Mouse (Mus musculus) midbrain, postnatal 0 days (tissue): ENCODE results near the gene Slc2a12. TPM values are rescaled to one million over a fixed set of nuclear protein-coding genes. Genes with fewer than 3 reads are reported as not detected.

Experiments used
- ATAC-seq: fragments of 200-750 bp; cut with Nextera tagmentation; 2 replicates; pipeline ENCODE4 v1.8.0; 2017; ENCODE audit warnings: moderate number of reproducible peaks, mild to moderate bottlenecking, moderate TSS enrichment, moderate library complexity; ENCODE audit not compliant: low FRiP score
- DNase-seq: peaks from one replicate; pipeline ENCODE4 v3.0.0-alpha.2; 2015; ENCODE audit warnings: low spot score
- H3K27ac ChIP-seq: fragments of 300-500 bp; sonication (generic); 2 replicates; pipeline ENCODE4 v1.5.1; 2014; ENCODE audit warnings: low read depth, mild to moderate bottlenecking, low read length, mixed read lengths
- H3K27me3 ChIP-seq: fragments of 300-500 bp; sonication (generic); 2 replicates; pipeline ENCODE4 v1.6.1; 2014; ENCODE audit warnings: low read length, control low read depth, mixed read lengths; ENCODE audit not compliant: insufficient read depth
- H3K36me3 ChIP-seq: fragments of 300-500 bp; sonication (generic); 2 replicates; pipeline ENCODE4 v1.6.1; 2014; ENCODE audit warnings: low read length, control low read depth, mixed read lengths; ENCODE audit not compliant: insufficient read depth
- H3K4me1 ChIP-seq: fragments of 300-500 bp; sonication (generic); 2 replicates; pipeline ENCODE4 v1.6.1; 2014; ENCODE audit warnings: mild to moderate bottlenecking, control low read depth, antibody characterized with exemption, low read length, mixed read lengths; ENCODE audit not compliant: insufficient read depth
- H3K4me2 ChIP-seq: fragments of 300-500 bp; sonication (generic); 2 replicates; pipeline ENCODE4 v1.6.1; 2014; ENCODE audit warnings: low read depth, mild to moderate bottlenecking, low read length, mixed read lengths; ENCODE audit not compliant: poor library complexity, severe bottlenecking
- H3K4me3 ChIP-seq: fragments of 300-500 bp; sonication (generic); 2 replicates; pipeline ENCODE4 v1.5.1; 2014; ENCODE audit warnings: low read depth, mild to moderate bottlenecking, low read length, moderate library complexity
- H3K9ac ChIP-seq: fragments of 300-500 bp; sonication (generic); replicated peaks from 2 replicates; pipeline ENCODE4 v1.6.1; 2014; ENCODE audit warnings: mild to moderate bottlenecking, low read length, moderate library complexity, mixed read lengths; ENCODE audit not compliant: poor library complexity, severe bottlenecking
- H3K9me3 ChIP-seq: fragments of 300-500 bp; sonication (generic); 2 replicates; pipeline ENCODE4 v1.6.1; 2016; ENCODE audit warnings: low read length, control low read depth
- CTCF ChIP-seq: IDR thresholded peaks from 2 replicates; pipeline ENCODE4 v1.5.1; 2016; ENCODE audit warnings: antibody characterized with exemption, mild to moderate bottlenecking
- WGBS: fragments of 180-500 bp; shearing (Covaris S2); extraction: QIAGEN DNeasy Blood & Tissue Kit; methylation state at CpG from one replicate; pipeline ENCODE4 v1.1.7; 2014; 5-methylcytosine and 5-hydroxymethylcytosine counted together
- polyA plus RNA-seq: library from polyadenylated mRNA; unstranded; fragments of >200 nt; fragmentation: Nextera tagmentation; extraction: Ambion mirVana; gene quantifications from 2 replicates; pipeline ENCODE4 v1.2.1, GENCODE M21; 2015
- total RNA-seq: library from RNA; depleted of rRNA; stranded (reverse); fragments of >200 nt; gene quantifications from 2 replicates; pipeline ENCODE4 v1.2.3, GENCODE M21; 2014

The Slc2a12 gene
- total and polyA plus RNA-seq, 2 experiments from 2014 or later = 5.8 to 7.8 TPM

DNA sequence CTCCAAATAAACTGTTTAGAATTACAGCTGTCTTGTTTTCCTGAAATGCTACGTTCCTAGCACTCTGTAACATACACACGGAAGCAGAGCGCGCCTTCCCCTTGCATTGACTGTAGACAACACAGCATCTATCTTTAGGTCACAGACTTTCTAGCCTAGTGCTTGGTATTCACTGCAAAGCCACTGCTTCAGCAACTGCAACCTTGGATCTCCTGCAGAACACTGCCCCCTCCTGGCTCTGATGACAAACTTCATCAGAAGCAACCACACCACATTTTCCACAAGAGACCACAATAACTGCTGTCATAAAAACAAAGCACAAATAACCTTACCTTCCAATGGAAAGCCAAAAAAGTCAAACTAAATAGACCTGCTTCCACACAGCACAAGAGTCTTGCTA is 69.7 kb downstream of the Slc2a12 start:
- ATAC-seq = peak; percentile 38; the same call in 1 of the 2 replicates
- WGBS = 84% methylated on average over 4 of the region's 4 CpGs
- Histone ChIP-seq H3K27me3 (no peaks in the 10 kb centered on the region), H3K9me3 (no peaks in the 10 kb centered on the region), H3K9ac (no peak overlapping the region), H3K4me2 (no peak overlapping the region), H3K4me3 (no peak overlapping the region), H3K4me1 (peaks cover 2% of the 10 kb centered on the region; the same call in 1 of the 2 replicates), H3K27ac (no peak overlapping the region), H3K36me3 (no peaks in the 10 kb centered on the region)
- peak; percentile 87 for TF ChIP-seq CTCF
- DNase-seq = peak; percentile 68

DNA sequence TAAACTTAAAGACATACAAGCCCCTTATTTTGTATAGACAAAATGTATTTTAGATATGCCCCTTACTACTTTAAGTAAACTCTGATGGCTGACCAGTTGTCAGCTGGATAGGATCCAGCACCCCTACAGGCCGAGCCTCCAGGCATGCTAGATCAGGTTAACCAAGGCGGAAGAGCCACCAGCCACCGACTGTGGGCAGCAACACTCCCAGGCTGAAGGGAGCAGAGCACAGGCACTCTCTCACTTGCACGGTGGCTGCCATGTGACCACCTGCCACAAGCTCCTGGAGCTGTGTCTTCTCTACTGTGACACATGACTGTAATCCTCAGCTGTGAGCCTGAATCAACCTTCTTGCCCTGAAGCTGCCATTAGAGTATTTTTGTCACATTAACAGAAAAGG is 73.7 kb downstream of the Slc2a12 start:
- H3K9ac ChIP-seq = no peak overlapping the region
- H3K36me3 ChIP-seq = no peaks in the 10 kb centered on the region
- no peaks in the 10 kb centered on the region for H3K27me3 ChIP-seq
- no peak for TF ChIP-seq CTCF
- ATAC-seq (no peak), DNase-seq (peak; percentile 16)
- peaks cover 2% of the 10 kb centered on the region; the same call in 1 of the 2 replicates for H3K4me1 ChIP-seq
- no peak overlapping the region for H3K27ac ChIP-seq
- H3K4me3 ChIP-seq = no peak overlapping the region
- H3K9me3 ChIP-seq = no peaks in the 10 kb centered on the region
- WGBS = 43% methylated on average over 4 of the region's 4 CpGs
- H3K4me2 ChIP-seq = no peak overlapping the region

DNA sequence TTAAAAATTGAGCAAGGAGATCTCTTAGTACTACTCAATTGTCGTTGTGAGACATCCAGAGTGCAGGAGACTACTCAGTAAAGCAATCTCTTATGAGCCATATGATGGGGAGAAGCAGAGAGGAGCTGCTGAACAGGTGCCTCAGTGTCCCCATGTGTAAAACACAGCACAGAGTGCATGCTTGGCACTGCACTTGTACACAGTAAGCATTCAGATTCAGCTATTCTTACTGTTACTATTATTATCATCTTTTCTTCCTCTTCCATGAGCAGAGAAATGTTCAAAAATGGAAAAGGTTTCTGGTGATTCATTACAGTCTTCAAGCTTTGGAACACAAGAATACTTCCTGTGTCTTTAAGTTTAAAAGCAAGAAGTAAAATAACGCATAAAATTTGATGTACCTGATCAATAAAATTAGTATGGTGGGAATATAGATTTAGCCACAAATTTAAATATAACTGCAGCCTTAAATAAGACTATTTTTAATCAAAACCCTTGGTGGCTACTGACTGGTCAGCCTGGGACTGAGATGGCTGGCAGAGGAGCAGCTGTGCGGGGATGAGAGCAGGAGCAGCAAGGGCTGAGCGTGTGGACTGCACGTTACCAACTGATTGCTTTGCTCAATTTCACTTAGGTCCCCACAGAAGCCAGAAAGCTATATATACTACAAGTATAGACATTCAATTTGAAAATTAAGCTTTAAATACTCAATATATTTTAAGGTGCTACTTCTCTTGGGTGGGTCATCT is 76.1 kb downstream of the Slc2a12 start:
- ATAC-seq = no peak
- H3K27ac ChIP-seq = no peak overlapping the region
- no peak overlapping the region for H3K4me3 ChIP-seq
- no peak for DNase-seq
- no peaks in the 10 kb centered on the region for H3K9me3 ChIP-seq
- no peak overlapping the region for H3K4me2 ChIP-seq
- H3K9ac ChIP-seq = no peak overlapping the region
- H3K27me3 ChIP-seq = no peaks in the 10 kb centered on the region
- 87% methylated on average over 5 of the region's 5 CpGs for WGBS
- no peaks in the 10 kb centered on the region for H3K4me1 ChIP-seq
- H3K36me3 ChIP-seq = no peaks in the 10 kb centered on the region
- TF ChIP-seq CTCF = no peak

DNA sequence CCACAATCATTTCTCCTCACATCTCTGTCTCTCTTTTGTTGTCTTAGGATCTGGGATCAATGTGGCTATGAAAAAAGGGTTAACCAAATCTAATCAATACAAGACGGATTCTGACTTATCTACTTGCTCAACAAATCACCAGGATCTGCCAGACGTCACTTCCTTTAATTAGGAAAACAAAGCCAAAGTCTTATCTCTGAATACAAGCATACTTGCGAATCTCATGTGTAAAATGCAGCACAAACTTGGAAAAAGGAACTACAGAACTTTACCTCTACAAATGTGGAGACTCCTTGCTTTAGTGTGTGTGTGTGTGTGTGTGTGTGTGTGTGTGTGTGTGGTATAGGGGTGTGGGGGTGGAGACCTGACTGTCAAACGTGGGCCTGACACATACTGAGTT is 80.4 kb downstream of the Slc2a12 start:
- ATAC-seq = no peak
- WGBS = 70% methylated on average over 4 of the region's 4 CpGs
- Histone ChIP-seq H3K27me3 (no peaks in the 10 kb centered on the region), H3K27ac (no peak overlapping the region), H3K9ac (no peak overlapping the region), H3K9me3 (no peaks in the 10 kb centered on the region), H3K4me3 (no peak overlapping the region), H3K36me3 (no peaks in the 10 kb centered on the region), H3K4me1 (peaks cover 10% of the 10 kb centered on the region), H3K4me2 (no peak overlapping the region)
- TF ChIP-seq CTCF = no peak
- DNase-seq = no peak

DNA sequence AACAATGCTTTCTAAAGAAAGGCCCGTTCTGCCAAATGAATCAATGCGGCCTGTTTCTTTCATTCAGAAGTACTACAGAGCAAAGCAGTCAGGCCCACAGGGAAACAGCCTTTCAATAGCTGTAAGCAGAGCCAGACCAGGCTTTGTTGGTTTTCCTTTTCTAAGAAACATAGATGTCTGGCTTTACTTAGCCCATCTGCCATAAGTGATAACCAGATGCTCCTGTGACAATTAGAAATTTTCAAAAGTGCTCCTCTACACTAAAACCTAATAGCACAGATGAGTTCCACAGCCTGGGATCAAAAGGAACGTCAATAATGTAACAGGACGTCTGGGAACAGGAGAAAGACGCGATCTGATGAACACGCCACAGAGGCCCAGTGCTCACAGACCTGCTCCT is 81.5 kb downstream of the Slc2a12 start:
- ATAC-seq (no peak), DNase-seq (no peak)
- Histone ChIP-seq H3K4me1 (peaks cover 10% of the 10 kb centered on the region), H3K4me2 (no peak overlapping the region), H3K27me3 (no peaks in the 10 kb centered on the region), H3K36me3 (no peaks in the 10 kb centered on the region), H3K27ac (no peak overlapping the region), H3K4me3 (no peak overlapping the region), H3K9ac (no peak overlapping the region), H3K9me3 (no peaks in the 10 kb centered on the region)
- WGBS = 42% methylated on average over 7 of the region's 7 CpGs
- TF ChIP-seq CTCF = no peak

DNA sequence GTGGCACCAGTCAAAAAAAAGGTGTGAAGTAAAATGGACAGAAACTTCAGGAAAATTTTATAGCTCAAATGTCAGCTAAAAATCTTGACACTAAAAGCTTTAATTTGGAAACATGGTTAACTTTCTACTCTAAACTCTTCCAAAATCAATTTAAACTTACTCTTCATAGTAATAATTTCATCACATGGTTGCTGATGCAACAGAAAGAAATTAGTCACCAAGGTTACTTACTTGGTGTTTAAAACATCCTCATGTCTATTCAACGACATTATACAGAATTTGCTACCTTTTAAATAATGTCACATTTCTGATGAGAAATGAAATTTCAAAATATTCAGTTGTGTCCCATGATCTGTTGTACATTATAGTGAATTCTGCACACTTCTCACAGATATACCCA is 83.4 kb downstream of the Slc2a12 start:
- peaks cover 13% of the 10 kb centered on the region for H3K4me1 ChIP-seq
- H3K27ac ChIP-seq = no peak overlapping the region
- no peak for TF ChIP-seq CTCF
- no peak for ATAC-seq
- no peak for DNase-seq
- H3K36me3 ChIP-seq = no peaks in the 10 kb centered on the region
- 85% methylated on average over 1 of the region's 1 CpGs for WGBS
- no peak overlapping the region for H3K4me2 ChIP-seq
- H3K4me3 ChIP-seq = no peak overlapping the region
- H3K9ac ChIP-seq = no peak overlapping the region
- H3K27me3 ChIP-seq = no peaks in the 10 kb centered on the region
- H3K9me3 ChIP-seq = no peaks in the 10 kb centered on the region
